Mouse (Mus musculus): ENCODE data around the gene Yaf2. TPM values are rescaled to one million over a fixed set of nuclear protein-coding genes. Genes with fewer than 3 reads are reported as not detected.

Gene Yaf2
- total and polyA plus RNA-seq, 3 experiments, result 37.7 to 50.7 TPM; not detected in 1

DNA sequence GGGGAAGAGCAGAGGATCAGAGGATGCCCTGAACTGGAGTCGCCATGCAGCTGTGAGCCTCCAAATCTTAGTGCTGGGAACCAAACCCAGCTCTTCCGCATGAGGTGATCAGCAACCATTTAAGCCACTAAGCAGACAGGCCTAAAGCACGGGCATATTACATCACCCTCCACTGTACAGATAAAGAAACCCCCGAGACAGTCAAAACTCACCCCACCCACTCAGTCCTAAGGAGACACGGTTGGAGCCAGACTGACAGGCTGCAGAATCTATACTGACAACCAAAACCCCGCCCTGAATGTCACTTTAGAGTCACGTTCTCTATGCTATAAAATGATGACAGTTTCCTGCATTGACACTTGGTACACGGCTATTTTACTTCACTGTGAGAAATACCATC is 83.6 kb downstream of the Yaf2 start:
- Histone ChIP-seq H3K79me2 (ENCODE audit: control insufficient read depth, insufficient read depth, low read length, poor library complexity) (no peaks in the 10 kb centered on the region), H3K27ac (ENCODE audit: control insufficient read depth, low read depth, low read length) (no peak overlapping the region), H3K4me1 (ENCODE audit: control insufficient read depth in 1 of 2, insufficient read depth in 2 of 2, low read length in 2 of 2) (no peaks in the 10 kb centered on the region), H3K9me3 (replicated peaks; ENCODE audit: insufficient read depth, low read length) (no peaks in the 10 kb centered on the region), H3K27me3 (ENCODE audit: control insufficient read depth in 1 of 2, insufficient read depth in 2 of 2, low read length in 2 of 2) (no peaks in the 10 kb centered on the region), H3K36me3 (ENCODE audit: control insufficient read depth in 1 of 2, insufficient read depth in 2 of 2, low read length in 2 of 2) (peaks cover 2% of the 10 kb centered on the region in 2 experiments; a peak in 2 of 4 replicates), H3K4me3 (ENCODE audit: control insufficient read depth in 1 of 2, insufficient read depth in 1 of 2, low read depth in 2 of 2, low read length in 2 of 2) (no peak overlapping the region), H3K9ac (ENCODE audit: control insufficient read depth, low read depth, low read length, poor library complexity, severe bottlenecking) (no peak overlapping the region)
- DNase-seq (ENCODE audit: low read depth, low spot score), result no peak
- TF ChIP-seq CHD1 (IDR thresholded peaks at IDR 0.05; ENCODE audit: low read depth, low read length), result no peak
- no peak for TF ChIP-seq ZMIZ1 (IDR thresholded peaks at IDR 0.05; ENCODE audit: low read depth, low read length)
- TF ChIP-seq ELF1 (IDR thresholded peaks at IDR 0.05; ENCODE audit: low read depth, low read length), result no peak
- no peak for TF ChIP-seq UBTF (IDR thresholded peaks at IDR 0.05; ENCODE audit: borderline replicate concordance, insufficient read depth, low read depth, low read length)
- no peak for TF ChIP-seq JUND (IDR thresholded peaks at IDR 0.05; ENCODE audit: low read depth, low read length)
- TF ChIP-seq CTCF (IDR thresholded peaks at IDR 0.05 in 2 of 3, conservative IDR thresholded peaks at IDR 0.05 in 1 of 3; ENCODE audit: control insufficient read depth in 1 of 3, insufficient read depth in 1 of 3, low read depth in 2 of 3, low read length in 3 of 3, poor library complexity in 1 of 3, severe bottlenecking in 1 of 3), result no peak
- TF ChIP-seq MAFK (IDR thresholded peaks at IDR 0.05; ENCODE audit: borderline replicate concordance, low read depth, low read length), result no peak
- TF ChIP-seq ZC3H11A (IDR thresholded peaks at IDR 0.05; ENCODE audit: low read depth, low read length), result no peak
- no peak for TF ChIP-seq NELFE (IDR thresholded peaks at IDR 0.05; ENCODE audit: low read depth, low read length)
- no peak for TF ChIP-seq RCOR1 (IDR thresholded peaks at IDR 0.05; ENCODE audit: low read depth, low read length)
- TF ChIP-seq BHLHE40 (IDR thresholded peaks at IDR 0.05; ENCODE audit: borderline replicate concordance, low read depth, low read length), result no peak
- no peak for TF ChIP-seq POLR2AphosphoS5 (IDR thresholded peaks at IDR 0.05; ENCODE audit: borderline replicate concordance, low read depth, low read length)
- no peak for TF ChIP-seq SMC3 (IDR thresholded peaks at IDR 0.05; ENCODE audit: low read depth, low read length)
- TF ChIP-seq MAX (IDR thresholded peaks at IDR 0.05; ENCODE audit: low read length), result no peak
- no peak for TF ChIP-seq TBP (IDR thresholded peaks at IDR 0.05; ENCODE audit: low read depth, low read length)

DNA sequence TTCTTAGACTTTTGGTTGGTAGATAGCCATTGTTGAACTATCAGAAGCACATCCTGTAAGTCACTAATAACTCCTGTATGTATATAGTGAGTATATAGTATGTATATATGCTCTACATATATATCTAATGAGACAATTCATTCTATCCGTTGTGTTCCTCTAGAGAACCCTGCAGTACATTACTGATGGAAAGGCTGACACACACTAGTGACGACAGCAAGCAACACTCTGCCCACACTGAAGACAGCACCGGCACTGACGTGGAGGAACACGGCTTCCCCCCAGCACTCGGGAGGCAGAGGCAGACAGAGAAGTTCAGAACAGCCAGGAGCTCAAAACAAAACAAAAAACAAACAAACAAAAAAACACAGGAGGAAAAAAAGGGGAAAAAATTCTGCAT is 84.3 kb downstream of the Yaf2 start:
- H3K79me2 ChIP-seq (ENCODE audit: control insufficient read depth, insufficient read depth, low read length, poor library complexity), result no peaks in the 10 kb centered on the region
- H3K27me3 ChIP-seq (ENCODE audit: control insufficient read depth in 1 of 2, insufficient read depth in 2 of 2, low read length in 2 of 2), result no peaks in the 10 kb centered on the region
- no peaks in the 10 kb centered on the region for H3K4me1 ChIP-seq (ENCODE audit: control insufficient read depth in 1 of 2, insufficient read depth in 2 of 2, low read length in 2 of 2)
- no peak overlapping the region for H3K4me3 ChIP-seq (ENCODE audit: control insufficient read depth in 1 of 2, insufficient read depth in 1 of 2, low read depth in 2 of 2, low read length in 2 of 2)
- H3K9me3 ChIP-seq (replicated peaks; ENCODE audit: insufficient read depth, low read length), result no peaks in the 10 kb centered on the region
- peaks cover 2% of the 10 kb centered on the region in 2 experiments; a peak in 2 of 4 replicates for H3K36me3 ChIP-seq (ENCODE audit: control insufficient read depth in 1 of 2, insufficient read depth in 2 of 2, low read length in 2 of 2)
- DNase-seq (ENCODE audit: low read depth, low spot score), result no peak
- H3K27ac ChIP-seq (ENCODE audit: control insufficient read depth, low read depth, low read length), result no peak overlapping the region
- no peak overlapping the region for H3K9ac ChIP-seq (ENCODE audit: control insufficient read depth, low read depth, low read length, poor library complexity, severe bottlenecking)
- TF ChIP-seq USF2 (IDR thresholded peaks at IDR 0.05; ENCODE audit: borderline replicate concordance in 1 of 2, insufficient read depth in 1 of 2, low read depth in 1 of 2, low read length in 2 of 2) (no peak), TCF12 (IDR thresholded peaks at IDR 0.05; ENCODE audit: low read depth, low read length) (no peak), E2F4 (IDR thresholded peaks at IDR 0.05; ENCODE audit: borderline replicate concordance, low read depth, low read length) (no peak), NRF1 (IDR thresholded peaks at IDR 0.05; ENCODE audit: insufficient read depth, low read depth, low read length, poor library complexity, severe bottlenecking) (no peak), MAZ (IDR thresholded peaks at IDR 0.05; ENCODE audit: low read depth, low read length) (no peak), ZMIZ1 (IDR thresholded peaks at IDR 0.05; ENCODE audit: low read depth, low read length) (no peak)

All from MEL (cell line).